Mouse (Mus musculus) lung, postnatal 0 days (tissue): ENCODE data around the gene Dchs2. TPM values are rescaled to one million over a fixed set of nuclear protein-coding genes. Genes with fewer than 3 reads are reported as not detected.

Experiments used
- ATAC-seq: fragments of 200-750 bp; cut with Nextera tagmentation; 2 replicates; pipeline ENCODE4 v1.8.0; 2017; ENCODE audit warnings: moderate library complexity
- DNase-seq: peaks from one replicate; pipeline ENCODE4 v3.0.0-alpha.2; 2016; ENCODE audit warnings: low spot score
- H3K27ac ChIP-seq: fragments of 300-500 bp; sonication (generic); 2 replicates; pipeline ENCODE4 v1.5.1; 2014; ENCODE audit warnings: antibody characterized with exemption, mild to moderate bottlenecking, low read length, mixed read lengths
- H3K27me3 ChIP-seq: fragments of 300-500 bp; sonication (generic); replicated peaks from 2 replicates; pipeline ENCODE4 v1.6.1; 2014; ENCODE audit warnings: low read length, mixed read lengths; ENCODE audit not compliant: insufficient read depth
- H3K36me3 ChIP-seq: fragments of 300-500 bp; sonication (generic); 2 replicates; pipeline ENCODE4 v1.6.1; 2014; ENCODE audit warnings: low read length, mixed read lengths; ENCODE audit not compliant: insufficient read depth
- H3K4me1 ChIP-seq: fragments of 300-500 bp; sonication (generic); 2 replicates; pipeline ENCODE4 v1.6.1; 2014; ENCODE audit warnings: antibody characterized with exemption, low read depth, low read length, mixed read lengths; ENCODE audit not compliant: insufficient read depth
- H3K4me2 ChIP-seq: fragments of 300-500 bp; sonication (generic); replicated peaks from 2 replicates; pipeline ENCODE4 v1.6.1; 2014; ENCODE audit warnings: low read depth, mild to moderate bottlenecking, low read length, moderate library complexity, mixed read lengths
- H3K4me3 ChIP-seq: fragments of 300-500 bp; sonication (generic); 2 replicates; pipeline ENCODE4 v1.5.1; 2014; ENCODE audit warnings: low read depth, low read length
- H3K9ac ChIP-seq: fragments of 300-500 bp; sonication (generic); replicated peaks from 2 replicates; pipeline ENCODE4 v1.6.1; 2014; ENCODE audit warnings: low read depth, mild to moderate bottlenecking
- H3K9me3 ChIP-seq: fragments of 300-500 bp; sonication (generic); 2 replicates; pipeline ENCODE4 v1.6.1; 2016; ENCODE audit warnings: low read length, mixed read lengths
- CTCF ChIP-seq: IDR thresholded peaks from 2 replicates; pipeline ENCODE4 v1.5.1; 2016; ENCODE audit warnings: antibody characterized with exemption, mild to moderate bottlenecking
- EP300 ChIP-seq: IDR thresholded peaks from 2 replicates; pipeline ENCODE4 v1.6.1; 2016; ENCODE audit warnings: antibody characterized with exemption, mild to moderate bottlenecking, control low read depth
- WGBS: fragments of 180-500 bp; shearing (Covaris S2); extraction: QIAGEN DNeasy Blood & Tissue Kit; methylation state at CpG from one replicate; pipeline ENCODE4 v1.1.7; 2014; 5-methylcytosine and 5-hydroxymethylcytosine counted together
- polyA plus RNA-seq: library from polyadenylated mRNA; unstranded; fragments of >200 nt; fragmentation: Nextera tagmentation; extraction: Ambion mirVana; gene quantifications from 2 replicates; pipeline ENCODE4 v1.2.1, GENCODE M21; 2015

The Dchs2 gene
- polyA plus RNA-seq, 1 experiment from 2014 or later = 0.19 TPM

DNA sequence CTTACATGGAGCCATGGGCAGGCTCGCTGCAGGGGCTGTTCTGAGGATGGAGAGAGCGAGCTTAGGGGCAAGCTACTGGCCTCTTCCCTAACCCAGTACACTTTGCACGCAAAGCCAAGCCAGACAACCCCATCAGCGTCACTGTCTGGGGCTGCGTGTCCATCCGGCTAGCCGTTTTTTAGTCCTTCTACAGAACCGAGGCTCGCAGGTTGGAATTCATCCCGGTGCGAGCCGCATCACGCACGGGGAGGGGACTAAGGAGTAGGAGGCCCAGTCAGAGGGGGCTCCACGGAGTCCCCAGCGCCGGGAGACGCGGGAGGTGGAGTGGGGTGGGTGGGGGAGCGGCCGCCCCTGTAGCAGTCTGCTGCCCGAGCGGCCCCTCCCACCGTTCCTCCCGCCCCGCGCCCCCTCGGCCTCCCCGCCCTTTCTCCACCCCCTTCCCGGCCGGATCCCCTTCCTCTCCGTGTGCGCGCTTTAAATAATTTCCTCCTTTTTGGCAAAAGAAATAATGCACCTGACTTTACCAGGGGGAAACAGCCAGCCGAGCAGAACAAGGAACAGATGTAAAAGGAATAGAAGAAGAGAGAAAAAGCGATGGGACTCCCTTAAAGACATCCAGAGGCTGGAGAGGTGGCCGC, 541 bp upstream of the Dchs2 start:
- DNase-seq (no peak), ATAC-seq (peak; percentile 56)
- Histone ChIP-seq H3K4me2 (peak overlapping the region; percentile 87), H3K36me3 (no peaks in the 10 kb centered on the region), H3K27me3 (peaks cover 38% of the 10 kb centered on the region), H3K27ac (no peak overlapping the region), H3K4me3 (peak overlapping the region; percentile 43), H3K9ac (no peak overlapping the region), H3K9me3 (no peaks in the 10 kb centered on the region), H3K4me1 (peaks cover 10% of the 10 kb centered on the region)
- TF ChIP-seq EP300 (no peak), CTCF (no peak)
- under 1% methylated on average over 33 of the region's 37 CpGs for WGBS

DNA sequence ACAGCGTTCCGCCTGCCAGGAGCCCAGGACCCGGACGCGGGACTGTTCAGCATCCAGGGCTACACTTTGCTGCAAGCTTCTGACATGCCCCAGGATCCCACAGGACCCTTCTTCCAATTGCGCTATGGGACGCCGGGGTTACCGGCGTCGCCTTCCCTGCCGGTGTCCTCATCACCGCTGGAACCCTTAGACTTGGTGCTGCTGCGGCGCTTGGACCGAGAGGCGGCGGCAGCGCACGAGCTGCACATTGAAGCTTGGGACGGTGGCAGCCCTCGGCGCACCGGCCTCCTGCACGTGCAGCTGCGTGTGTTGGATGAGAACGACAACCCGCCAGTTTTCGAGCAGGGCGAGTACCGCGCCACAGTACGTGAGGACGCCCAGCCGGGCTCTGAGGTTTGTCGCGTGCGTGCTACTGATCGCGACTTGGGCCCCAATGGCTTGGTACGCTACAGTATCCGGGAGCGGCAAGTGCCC, 738 bp downstream of the Dchs2 start:
- Histone ChIP-seq H3K27me3 (peaks cover 38% of the 10 kb centered on the region), H3K4me3 (peak overlapping the region; percentile 43), H3K27ac (no peak overlapping the region), H3K9ac (no peak overlapping the region), H3K9me3 (no peaks in the 10 kb centered on the region), H3K36me3 (no peaks in the 10 kb centered on the region), H3K4me1 (peaks cover 10% of the 10 kb centered on the region), H3K4me2 (peak overlapping the region; percentile 87)
- 2% methylated on average over 43 of the region's 43 CpGs for WGBS
- no peak for TF ChIP-seq EP300
- peak; percentile 17 for TF ChIP-seq CTCF
- no peak; the same call in 1 of the 2 replicates for ATAC-seq
- peak; percentile 15 for DNase-seq

DNA sequence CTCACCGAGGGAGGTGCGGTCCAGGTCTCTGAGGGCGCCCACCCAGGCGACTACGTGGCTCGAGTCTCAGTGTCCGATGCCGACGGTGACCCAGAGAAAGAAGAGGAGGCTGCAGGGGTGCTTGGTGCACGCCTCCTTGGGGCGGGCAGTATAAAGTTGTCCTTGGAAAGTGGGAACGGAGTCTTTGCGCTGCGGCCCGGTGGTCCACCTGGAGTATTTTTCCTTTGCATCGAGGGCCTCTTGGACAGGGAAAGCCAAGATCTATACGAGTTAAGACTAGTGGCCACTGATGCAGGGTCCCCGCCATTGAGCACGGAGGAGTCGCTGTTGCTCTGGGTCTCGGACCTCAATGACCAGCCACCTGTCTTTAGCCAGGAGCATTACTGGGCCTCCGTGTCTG, 1.4 kb downstream of the Dchs2 start:
- H3K27ac ChIP-seq = no peak overlapping the region
- no peak for DNase-seq
- 3% methylated on average over 17 of the region's 22 CpGs for WGBS
- H3K4me3 ChIP-seq = peak overlapping the region; percentile 43
- H3K36me3 ChIP-seq = no peaks in the 10 kb centered on the region
- peaks cover 10% of the 10 kb centered on the region for H3K4me1 ChIP-seq
- no peak for ATAC-seq
- no peaks in the 10 kb centered on the region for H3K9me3 ChIP-seq
- peak overlapping the region; percentile 87 for H3K4me2 ChIP-seq
- H3K9ac ChIP-seq = no peak overlapping the region
- H3K27me3 ChIP-seq = peaks cover 38% of the 10 kb centered on the region
- TF ChIP-seq EP300 = no peak
- TF ChIP-seq CTCF = no peak

GRCm38 (mm10) chr3:83136413-83136812, 8.7 kb downstream of the Dchs2 start:
- no peak overlapping the region for H3K4me3 ChIP-seq
- H3K9ac ChIP-seq = no peak overlapping the region
- no peaks in the 10 kb centered on the region for H3K36me3 ChIP-seq
- no peak overlapping the region for H3K4me2 ChIP-seq
- TF ChIP-seq CTCF (no peak), EP300 (no peak)
- WGBS = 53% methylated on average over 7 of the region's 7 CpGs
- DNase-seq = peak; percentile 20
- no peak overlapping the region for H3K27ac ChIP-seq
- H3K27me3 ChIP-seq = no peaks in the 10 kb centered on the region
- ATAC-seq = no peak
- H3K9me3 ChIP-seq = no peaks in the 10 kb centered on the region
- H3K4me1 ChIP-seq = no peaks in the 10 kb centered on the region

DNA sequence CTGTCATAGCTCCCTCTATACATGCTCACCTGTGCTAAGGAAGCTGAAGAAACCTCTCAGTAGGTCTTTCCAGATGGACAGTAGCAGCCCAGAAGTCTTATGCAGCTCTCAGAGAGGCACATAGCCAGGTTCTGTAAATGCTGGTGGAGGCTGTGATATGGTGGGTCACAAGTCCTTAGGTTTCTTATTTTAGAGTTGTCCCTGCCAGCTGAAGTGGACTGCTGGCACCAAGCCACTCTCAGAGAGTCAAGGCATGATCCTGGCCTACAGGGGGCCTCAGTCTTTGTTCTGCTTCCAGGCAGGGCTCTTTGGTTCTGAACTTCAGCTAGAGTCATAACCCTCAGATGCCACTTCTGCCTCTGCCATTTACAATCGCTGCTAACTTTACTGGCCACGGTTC, 11.1 kb downstream of the Dchs2 start:
- no peak for ATAC-seq
- Histone ChIP-seq H3K27me3 (no peaks in the 10 kb centered on the region), H3K4me3 (no peak overlapping the region), H3K9me3 (no peaks in the 10 kb centered on the region), H3K9ac (no peak overlapping the region), H3K4me1 (no peaks in the 10 kb centered on the region), H3K4me2 (no peak overlapping the region), H3K36me3 (no peaks in the 10 kb centered on the region), H3K27ac (no peak overlapping the region)
- TF ChIP-seq EP300 (no peak), CTCF (peak; percentile 24)
- peak; percentile 7 for DNase-seq
- WGBS = 68% methylated on average over 2 of the region's 2 CpGs

GRCm38 (mm10) chr3:83145610-83146009, 17.9 kb downstream of the Dchs2 start:
- 18% methylated on average over 3 of the region's 3 CpGs for WGBS
- peak; percentile 27 for DNase-seq
- Histone ChIP-seq H3K4me2 (no peak overlapping the region), H3K4me1 (no peaks in the 10 kb centered on the region), H3K27ac (no peak overlapping the region), H3K9ac (no peak overlapping the region), H3K9me3 (no peaks in the 10 kb centered on the region), H3K36me3 (no peaks in the 10 kb centered on the region), H3K4me3 (no peak overlapping the region), H3K27me3 (no peaks in the 10 kb centered on the region)
- TF ChIP-seq EP300 (no peak), CTCF (no peak)
- ATAC-seq = peak; percentile 67
